Mouse (Mus musculus) MEL (cell line): ENCODE measurements around the gene Vwa3b. TPM values are rescaled to one million over a fixed set of nuclear protein-coding genes. Genes with fewer than 3 reads are reported as not detected.

Experiments
- DNase-seq: peaks from one replicate; pipeline ENCODE4 v3.0.0; 2011; ENCODE audit warnings: low read depth, low spot score
- H3K27ac ChIP-seq: 2 replicates; pipeline ENCODE4 v1.5.1; 2012; ENCODE audit warnings: low read depth, mild to moderate bottlenecking, control low read depth, low read length, moderate library complexity; ENCODE audit not compliant: control insufficient read depth
- H3K27me3 ChIP-seq, 2 experiments: fragments of 150-350 bp in 1 of 2; sonication (generic) in 1 of 2; 2 replicates each; pipeline ENCODE4 v1.6.1; 2012; ENCODE audit warnings: low read length in 2 of 2, mild to moderate bottlenecking in 2 of 2, improper control_type of control experiment in 1 of 2, moderate library complexity in 1 of 2; ENCODE audit not compliant: insufficient read depth in 2 of 2, control insufficient read depth in 1 of 2
- H3K36me3 ChIP-seq, 2 experiments: 2 replicates each; pipeline ENCODE4 v1.6.1; 2012 to 2014; ENCODE audit warnings: low read length in 2 of 2, improper control_type of control experiment in 1 of 2, inconsistent platforms in 1 of 2, mild to moderate bottlenecking in 1 of 2; ENCODE audit not compliant: insufficient read depth in 2 of 2, control insufficient read depth in 1 of 2
- H3K4me1 ChIP-seq, 2 experiments: fragments of 150-350 bp in 1 of 2; sonication (generic) in 1 of 2; 2 replicates each; pipeline ENCODE4 v1.6.1; 2012; ENCODE audit warnings: low read length in 2 of 2, improper control_type of control experiment in 1 of 2, mild to moderate bottlenecking in 1 of 2; ENCODE audit not compliant: insufficient read depth in 2 of 2, control insufficient read depth in 1 of 2
- H3K4me3 ChIP-seq, 2 experiments: fragments of 150-350 bp in 1 of 2; sonication (generic) in 1 of 2; 2 replicates each; pipeline ENCODE4 v1.5.1; 2012; ENCODE audit warnings: low read depth in 2 of 2, low read length in 2 of 2, mild to moderate bottlenecking in 2 of 2, moderate library complexity in 2 of 2, control low read depth in 1 of 2, improper control_type of control experiment in 1 of 2; ENCODE audit not compliant: control insufficient read depth in 1 of 2, insufficient read depth in 1 of 2
- H3K79me2 ChIP-seq: 2 replicates; pipeline ENCODE4 v1.6.1; 2012; ENCODE audit warnings: mild to moderate bottlenecking, low read length, moderate library complexity; ENCODE audit not compliant: control insufficient read depth, poor library complexity, insufficient read depth
- H3K9ac ChIP-seq: 2 replicates; pipeline ENCODE4 v1.6.1; 2012; ENCODE audit warnings: low read depth, mild to moderate bottlenecking, control low read depth, low read length, moderate library complexity; ENCODE audit not compliant: control insufficient read depth, poor library complexity, severe bottlenecking
- H3K9me3 ChIP-seq: fragments of 150-350 bp; sonication (generic); replicated peaks from 2 replicates; pipeline ENCODE4 v1.6.1; 2012; ENCODE audit warnings: mild to moderate bottlenecking, low read length, improper control_type of control experiment, moderate library complexity; ENCODE audit not compliant: insufficient read depth
- CHD1 ChIP-seq: IDR thresholded peaks from 2 replicates; pipeline ENCODE4 v1.6.1; 2012; ENCODE audit warnings: low read depth, mild to moderate bottlenecking, inconsistent platforms, low read length, improper control_type of control experiment
- CTCF ChIP-seq, 3 experiments: IDR thresholded peaks in 2 of 3; conservative IDR thresholded peaks in 1 of 3; 2 replicates each; pipeline ENCODE4 v1.5.1; 2011 to 2012; ENCODE audit warnings: low read length in 3 of 3, low read depth in 2 of 3, mild to moderate bottlenecking in 2 of 3, improper control_type of control experiment in 1 of 3, inconsistent platforms in 1 of 3, mixed read lengths in 1 of 3, moderate library complexity in 1 of 3; ENCODE audit not compliant: control insufficient read depth in 1 of 3, insufficient read depth in 1 of 3, poor library complexity in 1 of 3, severe bottlenecking in 1 of 3
- E2F4 ChIP-seq: IDR thresholded peaks from 2 replicates; pipeline ENCODE4 v1.6.1; 2011; ENCODE audit warnings: low read depth, low read length, improper control_type of control experiment, borderline replicate concordance
- EP300 ChIP-seq, 2 experiments: IDR thresholded peaks; 2 replicates each; pipeline ENCODE4 v1.6.1; 2011; ENCODE audit warnings: improper control_type of control experiment in 2 of 2, low read length in 2 of 2, low read depth in 1 of 2, mild to moderate bottlenecking in 1 of 2
- ETS1 ChIP-seq: IDR thresholded peaks from 2 replicates; pipeline ENCODE4 v1.6.1; 2012; ENCODE audit warnings: low read depth, mild to moderate bottlenecking, inconsistent platforms, low read length, improper control_type of control experiment, moderate library complexity
- GABPA ChIP-seq: IDR thresholded peaks from 2 replicates; pipeline ENCODE4 v1.6.1; 2012; ENCODE audit warnings: low read depth, mild to moderate bottlenecking, inconsistent platforms, low read length, improper control_type of control experiment, moderate library complexity
- GATA1 ChIP-seq: IDR thresholded peaks from 2 replicates; pipeline ENCODE4 v1.6.1; 2011; ENCODE audit warnings: low read depth, low read length, improper control_type of control experiment
- HCFC1 ChIP-seq: IDR thresholded peaks from 2 replicates; pipeline ENCODE4 v1.6.1; 2012; ENCODE audit warnings: low read depth, mild to moderate bottlenecking, inconsistent platforms, low read length, improper control_type of control experiment, moderate library complexity
- JUND ChIP-seq: IDR thresholded peaks from 2 replicates; pipeline ENCODE4 v1.6.1; 2011; ENCODE audit warnings: low read depth, mild to moderate bottlenecking, improper control_type of control experiment, low read length
- KAT2A ChIP-seq: conservative IDR thresholded peaks from 2 replicates; pipeline ENCODE4 v1.6.1; 2012; ENCODE audit warnings: low read depth, low read length, improper control_type of control experiment, inconsistent platforms
- MAX ChIP-seq: IDR thresholded peaks from 2 replicates; pipeline ENCODE4 v1.6.1; 2011; ENCODE audit warnings: low read length, improper control_type of control experiment
- MAZ ChIP-seq: IDR thresholded peaks from 2 replicates; pipeline ENCODE4 v1.6.1; 2012; ENCODE audit warnings: low read depth, mild to moderate bottlenecking, inconsistent platforms, low read length, improper control_type of control experiment
- MEF2A ChIP-seq: IDR thresholded peaks from 2 replicates; pipeline ENCODE4 v1.6.1; 2014; ENCODE audit warnings: low read depth, mild to moderate bottlenecking, inconsistent platforms, low read length, improper control_type of control experiment; ENCODE audit not compliant: poor library complexity, insufficient replicate concordance, severe bottlenecking; ENCODE audit errors: extremely low read depth
- MXI1 ChIP-seq: IDR thresholded peaks from 2 replicates; pipeline ENCODE4 v1.6.1; 2011; ENCODE audit warnings: mild to moderate bottlenecking, low read depth, low read length, improper control_type of control experiment
- MYB ChIP-seq: IDR thresholded peaks from 2 replicates; pipeline ENCODE4 v1.6.1; 2011; ENCODE audit warnings: mild to moderate bottlenecking, low read depth, low read length, improper control_type of control experiment
- MYC ChIP-seq: IDR thresholded peaks from 2 replicates; pipeline ENCODE4 v1.6.1; 2011; ENCODE audit warnings: low read depth, mild to moderate bottlenecking, low read length, improper control_type of control experiment, moderate library complexity
- NRF1 ChIP-seq: IDR thresholded peaks from 2 replicates; pipeline ENCODE4 v1.6.1; 2014; ENCODE audit warnings: low read depth, mild to moderate bottlenecking, inconsistent platforms, low read length, improper control_type of control experiment, moderate library complexity; ENCODE audit not compliant: poor library complexity, insufficient read depth, severe bottlenecking
- POLR2A ChIP-seq, 2 experiments: IDR thresholded peaks; 2 replicates each; pipeline ENCODE4 v1.6.1; 2011 to 2012; ENCODE audit warnings: low read length in 2 of 2, mild to moderate bottlenecking in 2 of 2, control low read depth in 1 of 2, improper control_type of control experiment in 1 of 2, low read depth in 1 of 2, moderate library complexity in 1 of 2; ENCODE audit not compliant: control insufficient read depth in 1 of 2, insufficient read depth in 1 of 2, poor library complexity in 1 of 2
- POLR2AphosphoS5 ChIP-seq: IDR thresholded peaks from 2 replicates; pipeline ENCODE4 v1.6.1; 2012; ENCODE audit warnings: low read depth, borderline replicate concordance, mild to moderate bottlenecking, inconsistent platforms, low read length, moderate library complexity, mixed read lengths
- RAD21 ChIP-seq: IDR thresholded peaks from 2 replicates; pipeline ENCODE4 v1.6.1; 2011; ENCODE audit warnings: mild to moderate bottlenecking, low read depth, low read length, improper control_type of control experiment
- TBP ChIP-seq: IDR thresholded peaks from 2 replicates; pipeline ENCODE4 v1.8.0; 2011; ENCODE audit warnings: low read depth, low read length, improper control_type of control experiment
- TCF12 ChIP-seq: IDR thresholded peaks from 2 replicates; pipeline ENCODE4 v1.6.1; 2014; ENCODE audit warnings: low read depth, mild to moderate bottlenecking, inconsistent platforms, low read length, improper control_type of control experiment, moderate library complexity
- UBTF ChIP-seq: IDR thresholded peaks from 2 replicates; pipeline ENCODE4 v1.6.1; 2012; ENCODE audit warnings: low read depth, mild to moderate bottlenecking, inconsistent platforms, low read length, improper control_type of control experiment, moderate library complexity, borderline replicate concordance; ENCODE audit not compliant: insufficient read depth
- USF1 ChIP-seq: IDR thresholded peaks from 2 replicates; pipeline ENCODE4 v1.6.1; 2014; ENCODE audit warnings: low read depth, mild to moderate bottlenecking, inconsistent platforms, low read length, improper control_type of control experiment, moderate library complexity
- USF2 ChIP-seq, 2 experiments: IDR thresholded peaks; 2 replicates each; pipeline ENCODE4 v1.6.1; 2011 to 2012; ENCODE audit warnings: improper control_type of control experiment in 2 of 2, low read length in 2 of 2, borderline replicate concordance in 1 of 2, inconsistent platforms in 1 of 2, low read depth in 1 of 2, mild to moderate bottlenecking in 1 of 2; ENCODE audit not compliant: insufficient read depth in 1 of 2
- ZKSCAN1 ChIP-seq: IDR thresholded peaks from 2 replicates; pipeline ENCODE4 v1.6.1; 2012; ENCODE audit warnings: low read depth, mild to moderate bottlenecking, inconsistent platforms, low read length, improper control_type of control experiment, moderate library complexity
- ZMIZ1 ChIP-seq: IDR thresholded peaks from 2 replicates; pipeline ENCODE4 v1.6.1; 2012; ENCODE audit warnings: low read depth, mild to moderate bottlenecking, inconsistent platforms, low read length, improper control_type of control experiment, moderate library complexity
- polyA plus RNA-seq, 2 experiments: library from polyadenylated mRNA; stranded (reverse) in 1 of 2; unstranded in 1 of 2; fragments of >175 nt in 1 of 2; fragments of >200 nt in 1 of 2; gene quantifications; 2 replicates each; pipeline versions ENCODE4 v1.2.1 to v1.2.4; 2012; ENCODE audit warnings: low replicate concordance in 2 of 2, low read depth in 1 of 2; ENCODE audit not compliant: insufficient read length in 2 of 2, insufficient read depth in 1 of 2, missing spikeins in 1 of 2
- total RNA-seq: library from RNA; depleted of rRNA; stranded (reverse); fragments of 300-350 nt; gene quantifications from 2 replicates; pipeline ENCODE4 v1.2.3, GENCODE M21; 2012

Gene Vwa3b
- total and polyA plus RNA-seq, 3 experiments, result not detected

DNA sequence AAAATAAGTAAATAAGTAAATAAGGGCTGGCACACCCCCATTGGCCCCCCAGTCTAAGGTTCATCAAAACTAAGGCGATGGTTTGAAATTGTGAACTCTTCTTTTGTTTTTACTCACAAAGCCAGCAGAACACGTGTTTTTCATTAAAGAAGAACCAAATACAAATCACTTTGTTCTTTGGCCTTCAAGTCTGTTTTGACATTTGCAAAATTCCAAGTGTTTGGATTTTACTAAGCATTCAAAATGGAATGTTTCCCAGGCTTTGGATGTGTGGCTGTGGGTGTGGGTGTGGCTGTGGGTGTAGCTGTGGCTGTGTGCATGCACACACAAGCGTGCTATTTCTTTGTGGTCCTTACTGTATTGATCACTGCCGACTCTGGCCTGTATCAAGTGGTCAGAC is 27.3 kb downstream of the Vwa3b start:
- DNase-seq, result no peak
- Histone ChIP-seq H3K4me1 (no peaks in the 10 kb centered on the region), H3K36me3 (no peaks in the 10 kb centered on the region), H3K9ac (no peak overlapping the region), H3K9me3 (no peaks in the 10 kb centered on the region), H3K4me3 (no peak overlapping the region), H3K27ac (no peak overlapping the region), H3K27me3 (peaks cover 0 to 3% of the 10 kb centered on the region in 2 experiments; a peak in 2 of 4 replicates), H3K79me2 (no peaks in the 10 kb centered on the region)
- no peak for TF ChIP-seq ZMIZ1
- TF ChIP-seq TBP, result no peak
- TF ChIP-seq MXI1, result no peak
- TF ChIP-seq MYB, result no peak
- TF ChIP-seq CTCF (IDR thresholded peaks at IDR 0.05 in 2 of 3, conservative IDR thresholded peaks at IDR 0.05 in 1 of 3; ENCODE audit: control insufficient read depth in 1 of 3, insufficient read depth in 1 of 3, low read depth in 2 of 3, low read length in 3 of 3, poor library complexity in 1 of 3, severe bottlenecking in 1 of 3), result no peak
- no peak for TF ChIP-seq POLR2AphosphoS5
- TF ChIP-seq GABPA, result no peak
- no peak for TF ChIP-seq CHD1
- no peak for TF ChIP-seq E2F4
- TF ChIP-seq KAT2A, result no peak
- no peak for TF ChIP-seq USF1
- TF ChIP-seq EP300 (IDR thresholded peaks at IDR 0.05; ENCODE audit: low read depth in 1 of 2, low read length in 2 of 2), result no peak
- no peak for TF ChIP-seq POLR2A (IDR thresholded peaks at IDR 0.05; ENCODE audit: control insufficient read depth in 1 of 2, insufficient read depth in 1 of 2, low read depth in 1 of 2, low read length in 2 of 2, poor library complexity in 1 of 2)
- TF ChIP-seq MAZ, result no peak
- TF ChIP-seq TCF12, result no peak
- TF ChIP-seq NRF1, result no peak
- no peak for TF ChIP-seq RAD21
- TF ChIP-seq, all 39 proteins: peak for 0

DNA sequence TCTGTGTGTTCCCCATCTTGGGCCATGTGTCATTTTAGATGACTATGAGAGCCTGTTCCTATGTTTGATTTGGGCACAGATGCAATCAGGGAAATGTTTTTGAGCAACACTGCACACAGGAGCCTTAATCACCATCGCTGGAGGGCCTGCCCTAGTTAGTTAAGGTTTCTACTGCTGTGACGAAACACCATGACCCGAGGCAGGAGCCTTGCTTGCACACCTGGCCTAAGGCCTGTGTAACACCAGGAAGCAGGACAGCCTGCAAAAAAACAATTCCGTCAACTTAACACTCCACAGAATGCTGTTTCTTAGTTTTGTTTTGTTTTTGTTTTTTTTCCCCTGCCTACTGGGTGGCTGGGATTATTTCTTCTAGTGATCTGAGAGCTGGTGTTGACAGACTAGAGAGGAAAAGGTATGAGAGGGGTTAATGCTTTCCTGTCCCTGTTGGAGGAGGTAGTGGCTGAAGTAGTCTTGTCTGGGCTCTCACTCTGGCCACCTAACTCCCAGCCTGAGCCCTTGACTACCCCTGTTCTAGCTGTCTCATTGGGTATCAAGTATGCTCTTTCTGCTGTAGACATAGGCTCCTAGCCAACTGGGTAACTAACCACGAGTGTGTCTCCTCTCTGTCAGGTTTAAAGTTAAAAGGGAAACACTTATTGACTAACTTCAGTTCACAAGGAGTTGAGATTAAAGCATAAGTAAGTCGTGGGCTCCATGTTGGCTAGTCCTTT is 30.6 kb downstream of the Vwa3b start:
- Histone ChIP-seq H3K4me3 (no peak overlapping the region), H3K27ac (no peak overlapping the region), H3K9me3 (no peaks in the 10 kb centered on the region), H3K4me1 (no peaks in the 10 kb centered on the region), H3K79me2 (no peaks in the 10 kb centered on the region), H3K9ac (no peak overlapping the region), H3K36me3 (no peaks in the 10 kb centered on the region), H3K27me3 (peaks cover 0 to 5% of the 10 kb centered on the region in 2 experiments; a peak in 3 of 4 replicates)
- TF ChIP-seq GATA1, result no peak
- TF ChIP-seq ZMIZ1, result no peak
- TF ChIP-seq NRF1, result no peak
- no peak for TF ChIP-seq ETS1
- TF ChIP-seq MYC, result no peak
- no peak for TF ChIP-seq EP300 (IDR thresholded peaks at IDR 0.05; ENCODE audit: low read depth in 1 of 2, low read length in 2 of 2)
- TF ChIP-seq UBTF, result no peak
- TF ChIP-seq JUND, result no peak
- no peak for TF ChIP-seq HCFC1
- TF ChIP-seq ZKSCAN1, result no peak
- no peak for TF ChIP-seq MAX
- no peak for TF ChIP-seq MEF2A
- TF ChIP-seq MXI1, result no peak
- TF ChIP-seq KAT2A, result no peak
- no peak for TF ChIP-seq POLR2A (IDR thresholded peaks at IDR 0.05; ENCODE audit: control insufficient read depth in 1 of 2, insufficient read depth in 1 of 2, low read depth in 1 of 2, low read length in 2 of 2, poor library complexity in 1 of 2)
- no peak for TF ChIP-seq MAZ
- no peak for TF ChIP-seq USF2 (IDR thresholded peaks at IDR 0.05; ENCODE audit: borderline replicate concordance in 1 of 2, insufficient read depth in 1 of 2, low read depth in 1 of 2, low read length in 2 of 2)
- DNase-seq, result no peak
